Mouse (Mus musculus) ES-Bruce4 (cell line): ENCODE data around the gene Hook2. TPM values are rescaled to one million over a fixed set of nuclear protein-coding genes. Genes with fewer than 3 reads are reported as not detected.
A peak's percentile ranks its signal among the peaks of the same experiment; 100 is the strongest.

Source experiments
- H3K27ac ChIP-seq: 2 replicates; pipeline ENCODE4 v1.5.1; 2012; ENCODE audit warnings: low read length, inconsistent platforms; ENCODE audit not compliant: insufficient read depth
- H3K27me3 ChIP-seq: 2 replicates; pipeline ENCODE4 v1.6.1; 2012; ENCODE audit warnings: mild to moderate bottlenecking, low read length, inconsistent platforms; ENCODE audit not compliant: control insufficient read depth, poor library complexity, insufficient read depth, severe bottlenecking
- H3K36me3 ChIP-seq: 2 replicates; pipeline ENCODE4 v1.6.1; 2012; ENCODE audit warnings: inconsistent platforms, mild to moderate bottlenecking, low read length, moderate library complexity; ENCODE audit not compliant: control insufficient read depth, poor library complexity, insufficient read depth, severe bottlenecking
- H3K4me1 ChIP-seq: one replicate; pipeline ENCODE4 v1.8.1; 2011; ENCODE audit warnings: low read length; ENCODE audit not compliant: control insufficient read depth, insufficient read depth
- H3K4me3 ChIP-seq: 2 replicates; pipeline ENCODE4 v1.5.1; 2011; ENCODE audit warnings: low read depth, mild to moderate bottlenecking, low read length
- H3K9ac ChIP-seq: 2 replicates; pipeline ENCODE4 v1.6.1; 2012; ENCODE audit warnings: low read depth, mild to moderate bottlenecking, inconsistent platforms; ENCODE audit not compliant: poor library complexity, severe bottlenecking
- H3K9me3 ChIP-seq: replicated peaks from 2 replicates; pipeline ENCODE4 v1.6.1; 2012; ENCODE audit warnings: mild to moderate bottlenecking, low read length, inconsistent platforms; ENCODE audit not compliant: control insufficient read depth, poor library complexity, insufficient read depth, severe bottlenecking
- CTCF ChIP-seq: IDR thresholded peaks from one replicate; pipeline ENCODE4 v1.8.1; 2011; ENCODE audit warnings: low read depth, low read length
- EP300 ChIP-seq: IDR thresholded peaks from 2 replicates; pipeline ENCODE4 v1.6.1; 2011; ENCODE audit warnings: low read depth, low read length; ENCODE audit not compliant: insufficient read depth
- POLR2A ChIP-seq: IDR thresholded peaks from one replicate; pipeline ENCODE4 v1.8.1; 2011; ENCODE audit warnings: low read length; ENCODE audit not compliant: insufficient read depth
- polyA plus RNA-seq: library from polyadenylated mRNA; stranded (reverse); fragments of >200 nt; gene quantifications from 2 replicates; pipeline ENCODE4 v1.2.4, GENCODE M21; 2011; ENCODE audit warnings: low read depth; ENCODE audit not compliant: missing spikeins, insufficient read depth, insufficient read length

The Hook2 gene
- polyA plus RNA-seq, 1 experiment, result 41.5 TPM

GRCm38 (mm10) chr8:84980622-84981358, 9.6 kb upstream of the Hook2 start:
- Histone ChIP-seq H3K4me1 (peaks cover 7% of the 10 kb centered on the region), H3K27me3 (no peaks in the 10 kb centered on the region), H3K9me3 (no peaks in the 10 kb centered on the region), H3K27ac (peak overlapping the region; percentile 59), H3K36me3 (no peaks in the 10 kb centered on the region), H3K4me3 (peak overlapping the region; percentile 58), H3K9ac (peak overlapping the region; percentile 92)
- no peak for TF ChIP-seq POLR2A
- TF ChIP-seq CTCF, result no peak
- no peak for TF ChIP-seq EP300

DNA sequence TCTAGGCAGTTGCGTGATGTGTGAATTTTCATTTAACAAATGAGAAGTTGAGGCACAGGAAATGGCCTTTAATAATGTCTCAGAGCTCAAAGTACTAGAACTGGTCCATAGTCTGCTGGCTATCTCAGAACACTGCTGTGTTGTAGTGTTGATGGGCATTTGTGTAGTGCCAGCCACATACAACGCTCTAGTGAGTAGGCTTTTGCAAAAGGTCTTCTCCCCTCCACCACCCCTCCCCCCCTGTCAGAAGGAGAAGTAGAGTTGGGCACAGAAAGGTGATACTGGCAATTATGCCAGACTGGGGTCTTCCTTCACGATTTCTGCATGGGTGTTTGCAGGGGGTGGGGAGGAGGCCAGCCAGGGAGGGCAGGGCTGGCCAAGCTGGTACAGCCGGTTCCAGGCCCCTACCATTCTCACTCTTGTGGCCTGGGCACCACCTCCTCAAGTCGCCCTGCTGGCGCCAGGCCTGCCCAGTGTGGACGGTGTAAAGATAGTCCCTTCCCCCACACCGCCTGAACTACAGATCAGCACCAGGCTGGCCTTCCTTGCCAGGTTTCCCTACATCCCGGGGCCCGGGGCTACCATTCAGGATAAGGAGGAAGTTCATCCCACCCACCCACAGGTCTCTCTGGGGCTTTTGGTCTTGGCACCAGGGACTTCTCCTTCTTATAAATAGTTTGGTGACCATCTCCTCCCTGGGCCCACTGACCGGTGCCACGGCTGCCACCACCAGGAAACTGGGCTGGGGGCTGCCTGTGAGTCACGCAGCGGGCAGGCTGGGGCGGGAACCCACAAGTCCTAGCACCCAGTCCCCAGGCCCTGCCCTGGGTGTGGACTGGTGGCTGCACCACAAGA, 8.5 kb upstream of the Hook2 start:
- Histone ChIP-seq H3K4me1 (peaks cover 7% of the 10 kb centered on the region), H3K27ac (no peak overlapping the region), H3K9ac (no peak overlapping the region), H3K4me3 (no peak overlapping the region), H3K9me3 (no peaks in the 10 kb centered on the region), H3K36me3 (no peaks in the 10 kb centered on the region), H3K27me3 (no peaks in the 10 kb centered on the region)
- TF ChIP-seq EP300 (no peak), CTCF (no peak), POLR2A (no peak)

DNA sequence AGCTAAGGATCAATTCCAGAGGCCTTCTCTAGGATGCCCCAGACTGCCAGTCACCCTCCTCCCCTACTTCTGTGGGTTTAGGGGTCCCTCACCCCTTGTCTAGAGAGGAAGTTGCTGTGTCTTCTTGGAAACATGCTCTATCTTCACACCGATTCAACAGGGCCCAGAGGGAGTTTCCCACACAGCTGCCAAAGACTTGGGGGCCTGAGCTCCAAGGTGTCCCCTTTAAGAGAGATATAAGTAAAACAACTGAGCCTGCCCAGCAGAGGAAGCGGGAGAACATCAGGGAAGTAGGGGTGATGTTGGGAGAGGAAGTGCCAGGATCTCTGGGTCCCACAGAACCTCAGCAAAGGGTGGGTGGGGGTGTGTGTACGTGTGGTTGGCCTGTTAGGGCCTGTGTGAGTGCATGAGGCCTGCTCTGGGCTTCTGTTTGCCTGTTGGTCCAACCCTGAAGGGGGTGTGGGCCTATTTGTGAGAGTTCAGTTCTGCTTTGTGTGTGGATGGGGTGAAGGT, 7.8 kb upstream of the Hook2 start:
- Histone ChIP-seq H3K9ac (no peak overlapping the region), H3K36me3 (no peaks in the 10 kb centered on the region), H3K27me3 (no peaks in the 10 kb centered on the region), H3K27ac (no peak overlapping the region), H3K4me1 (peaks cover 7% of the 10 kb centered on the region), H3K9me3 (no peaks in the 10 kb centered on the region), H3K4me3 (no peak overlapping the region)
- TF ChIP-seq EP300 (no peak), POLR2A (no peak), CTCF (no peak)

GRCm38 (mm10) chr8:84984294-84985048, 5.9 kb upstream of the Hook2 start:
- H3K9ac ChIP-seq, result peak overlapping the region; percentile 74

DNA sequence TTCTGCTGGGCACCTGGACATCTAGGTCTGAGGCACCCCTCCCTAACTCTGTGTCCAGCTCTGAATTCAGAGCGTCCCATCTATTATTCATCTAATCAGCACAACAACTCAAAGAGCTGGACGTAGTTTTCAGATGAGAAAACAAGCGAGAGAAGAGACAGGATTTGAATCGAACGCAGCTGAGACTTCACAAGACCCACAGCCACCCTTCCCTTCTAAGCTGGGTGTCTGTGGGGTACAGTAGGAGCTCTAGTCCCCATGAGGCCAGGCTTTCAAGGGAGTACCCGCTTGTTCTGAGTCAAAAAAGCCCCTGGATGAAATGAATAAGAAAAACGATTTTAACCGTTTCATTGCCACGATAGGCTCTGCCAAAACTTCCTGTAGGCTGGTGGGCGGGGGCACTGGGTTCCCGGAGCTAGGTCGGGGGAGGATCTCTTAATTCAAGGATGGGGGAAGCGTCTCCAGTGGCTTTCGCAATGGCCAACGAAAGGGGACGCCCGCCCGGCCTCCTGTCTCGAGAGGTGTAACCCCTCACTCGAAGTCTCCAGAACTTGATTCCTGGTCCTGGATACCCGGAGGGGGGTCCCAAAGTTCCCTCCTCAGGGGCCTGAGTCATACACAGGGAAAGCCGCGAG, 5.2 kb upstream of the Hook2 start:
- Histone ChIP-seq H3K9me3 (no peaks in the 10 kb centered on the region), H3K36me3 (no peaks in the 10 kb centered on the region), H3K4me1 (peaks cover 10% of the 10 kb centered on the region), H3K27me3 (no peaks in the 10 kb centered on the region), H3K9ac (peak overlapping the region; percentile 74), H3K27ac (peak overlapping the region; percentile 79), H3K4me3 (peak overlapping the region; percentile 73)
- TF ChIP-seq CTCF (no peak), POLR2A (no peak), EP300 (no peak)

More at GRCm38 (mm10) chr8:84984294-84985048, 5.9 kb upstream of the Hook2 start:
- Histone ChIP-seq H3K9me3 (no peaks in the 10 kb centered on the region), H3K4me1 (peaks cover 10% of the 10 kb centered on the region), H3K36me3 (no peaks in the 10 kb centered on the region), H3K27ac (peak overlapping the region; percentile 79), H3K27me3 (no peaks in the 10 kb centered on the region), H3K4me3 (peak overlapping the region; percentile 73; the same call in 1 of the 2 replicates)
- no peak for TF ChIP-seq CTCF
- TF ChIP-seq EP300, result peak; percentile 71; the same call in 1 of the 2 replicates
